Mouse (Mus musculus): ENCODE measurements at regions not wholly inside any gene's neighbourhood (a gene's known extent, or its start where the extent isn't known, plus 50 kb on each side); places are given as distances from the start of the nearest gene placed in this dataset.

GRCm38 (mm10) chr2:61288246-61288645 is 290.1 kb upstream of the Tank start:
- Histone ChIP-seq H3K4me2 (no peak overlapping the region), H3K4me3 (replicated peaks) (no peak overlapping the region), H3K4me1 (replicated peaks) (no peaks in the 10 kb centered on the region), H3K27ac (replicated peaks) (no peak overlapping the region), H3K9me3 (replicated peaks) (no peaks in the 10 kb centered on the region), H3K36me3 (replicated peaks) (no peaks in the 10 kb centered on the region), H3K27me3 (no peaks in the 10 kb centered on the region), H3K9ac (no peak overlapping the region)
- ATAC-seq (ENCODE audit: insufficient read depth): no peak
- WGBS (ENCODE audit: insufficient replicate concordance): 45% methylated on average over 2 of the region's 2 CpGs

GRCm38 (mm10) chr2:61284706-61285105 is 293.7 kb upstream of the Tank start:
- no peaks in the 10 kb centered on the region for H3K9me3 ChIP-seq (replicated peaks)
- WGBS (ENCODE audit: insufficient replicate concordance): 59% methylated on average over 6 of the region's 6 CpGs
- H3K9ac ChIP-seq: no peak overlapping the region
- H3K27me3 ChIP-seq: no peaks in the 10 kb centered on the region
- H3K36me3 ChIP-seq (replicated peaks): no peaks in the 10 kb centered on the region
- no peak overlapping the region for H3K27ac ChIP-seq (replicated peaks)
- H3K4me2 ChIP-seq: no peak overlapping the region
- no peak overlapping the region for H3K4me3 ChIP-seq (replicated peaks)
- ATAC-seq (ENCODE audit: insufficient read depth): no peak
- no peaks in the 10 kb centered on the region for H3K4me1 ChIP-seq (replicated peaks)

- Histone ChIP-seq H3K4me3 (replicated peaks) (no peak overlapping the region), H3K4me2 (no peak overlapping the region), H3K4me1 (replicated peaks) (no peaks in the 10 kb centered on the region), H3K27ac (replicated peaks) (no peak overlapping the region), H3K9me3 (replicated peaks) (no peaks in the 10 kb centered on the region), H3K27me3 (no peaks in the 10 kb centered on the region), H3K9ac (no peak overlapping the region), H3K36me3 (replicated peaks) (no peaks in the 10 kb centered on the region)
- 61% methylated on average over 9 of the region's 9 CpGs for WGBS (ENCODE audit: insufficient replicate concordance)
- no peak for ATAC-seq (ENCODE audit: insufficient read depth)
Measured at GRCm38 (mm10) chr2:61283829-61284601, 294.4 kb upstream of the Tank start.

GRCm38 (mm10) chr2:61272721-61273120 is 305.7 kb upstream of the Tank start:
- H3K9me3 ChIP-seq (replicated peaks): no peaks in the 10 kb centered on the region
- no peak overlapping the region for H3K9ac ChIP-seq
- H3K4me2 ChIP-seq: no peak overlapping the region
- H3K27ac ChIP-seq (replicated peaks): no peak overlapping the region
- H3K4me3 ChIP-seq (replicated peaks): no peak overlapping the region
- H3K4me1 ChIP-seq (replicated peaks): no peaks in the 10 kb centered on the region
- H3K36me3 ChIP-seq (replicated peaks): no peaks in the 10 kb centered on the region
- ATAC-seq (ENCODE audit: insufficient read depth): no peak
- 60% methylated on average over 5 of the region's 5 CpGs for WGBS (ENCODE audit: insufficient replicate concordance)
- no peaks in the 10 kb centered on the region for H3K27me3 ChIP-seq

GRCm38 (mm10) chr2:61267706-61268105 is 304.7 kb upstream of the Rbms1 start:
- H3K4me1 ChIP-seq (replicated peaks): no peaks in the 10 kb centered on the region
- H3K27me3 ChIP-seq: no peaks in the 10 kb centered on the region
- H3K36me3 ChIP-seq (replicated peaks): no peaks in the 10 kb centered on the region
- 67% methylated on average over 3 of the region's 3 CpGs for WGBS (ENCODE audit: insufficient replicate concordance)
- H3K27ac ChIP-seq (replicated peaks): no peak overlapping the region
- no peak overlapping the region for H3K4me3 ChIP-seq (replicated peaks)
- H3K9me3 ChIP-seq (replicated peaks): no peaks in the 10 kb centered on the region
- ATAC-seq (ENCODE audit: insufficient read depth): no peak
- no peak overlapping the region for H3K9ac ChIP-seq
- H3K4me2 ChIP-seq: no peak overlapping the region

DNA sequence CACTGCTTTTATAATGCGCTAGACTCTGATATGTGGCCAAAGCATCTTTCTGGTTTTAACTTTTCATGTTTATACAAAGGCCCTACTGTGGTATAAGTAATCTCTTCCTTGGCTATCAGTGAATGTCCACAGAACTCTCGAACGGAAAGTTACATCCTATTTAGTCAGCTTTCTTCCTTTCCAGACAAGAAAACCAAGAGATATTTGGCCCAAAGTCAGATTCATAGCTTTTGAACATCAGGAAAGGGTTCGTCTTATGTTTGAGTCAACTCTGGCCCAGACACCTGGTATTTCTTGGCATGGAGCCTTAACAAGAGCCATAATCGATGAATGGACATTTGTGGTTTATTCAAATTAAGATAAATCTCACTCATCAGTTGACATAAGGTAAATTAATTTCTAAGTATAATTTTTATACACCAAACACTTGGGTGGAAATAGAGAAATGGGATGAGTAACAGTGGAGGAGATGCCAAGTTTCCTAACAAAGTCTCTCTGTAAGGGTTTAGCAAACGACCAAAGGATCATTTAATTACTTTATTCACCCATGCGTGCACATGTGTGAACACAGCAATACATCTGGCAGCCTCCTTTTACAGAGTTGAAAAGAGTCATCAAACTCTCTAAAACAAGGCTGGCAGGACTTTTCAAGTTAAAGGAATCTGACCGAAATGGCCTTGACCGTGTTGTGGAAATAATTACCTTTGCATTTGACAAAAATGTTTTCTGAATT is 287.2 kb upstream of the Rbms1 start:
- no peak overlapping the region for H3K9ac ChIP-seq
- no peak overlapping the region for H3K27ac ChIP-seq (replicated peaks)
- H3K4me2 ChIP-seq: no peak overlapping the region
- no peak for ATAC-seq (ENCODE audit: insufficient read depth)
- H3K36me3 ChIP-seq (replicated peaks): no peaks in the 10 kb centered on the region
- H3K4me3 ChIP-seq (replicated peaks): no peak overlapping the region
- no peaks in the 10 kb centered on the region for H3K4me1 ChIP-seq (replicated peaks)
- WGBS (ENCODE audit: insufficient replicate concordance): 62% methylated on average over 9 of the region's 9 CpGs
- H3K9me3 ChIP-seq (replicated peaks): no peaks in the 10 kb centered on the region
- no peaks in the 10 kb centered on the region for H3K27me3 ChIP-seq

- Histone ChIP-seq H3K36me3 (replicated peaks) (no peaks in the 10 kb centered on the region), H3K27me3 (no peaks in the 10 kb centered on the region), H3K9me3 (replicated peaks) (no peaks in the 10 kb centered on the region), H3K4me2 (no peak overlapping the region), H3K27ac (replicated peaks) (no peak overlapping the region), H3K9ac (no peak overlapping the region), H3K4me3 (replicated peaks) (no peak overlapping the region), H3K4me1 (replicated peaks) (no peaks in the 10 kb centered on the region)
- 67% methylated on average over 4 of the region's 4 CpGs for WGBS (ENCODE audit: insufficient replicate concordance)
- ATAC-seq (ENCODE audit: insufficient read depth): no peak
Measured at GRCm38 (mm10) chr2:61247956-61248355, 285.0 kb upstream of the Rbms1 start.

- H3K4me1 ChIP-seq (replicated peaks): no peaks in the 10 kb centered on the region
- H3K36me3 ChIP-seq (replicated peaks): no peaks in the 10 kb centered on the region
- no peak overlapping the region for H3K4me3 ChIP-seq (replicated peaks)
- no peak overlapping the region for H3K27ac ChIP-seq (replicated peaks)
- no peak overlapping the region for H3K9ac ChIP-seq
- WGBS (ENCODE audit: insufficient replicate concordance): 72% methylated on average over 2 of the region's 2 CpGs
- ATAC-seq (ENCODE audit: insufficient read depth): no peak
- H3K9me3 ChIP-seq (replicated peaks): no peaks in the 10 kb centered on the region
- H3K27me3 ChIP-seq: no peaks in the 10 kb centered on the region
- no peak overlapping the region for H3K4me2 ChIP-seq
Measured at GRCm38 (mm10) chr2:61247336-61247735, 284.3 kb upstream of the Rbms1 start.

GRCm38 (mm10) chr2:61246691-61247258 is 283.8 kb upstream of the Rbms1 start:
- Histone ChIP-seq H3K4me1 (replicated peaks) (no peaks in the 10 kb centered on the region), H3K4me2 (no peak overlapping the region), H3K27me3 (no peaks in the 10 kb centered on the region), H3K4me3 (replicated peaks) (no peak overlapping the region), H3K9ac (no peak overlapping the region), H3K27ac (replicated peaks) (no peak overlapping the region), H3K36me3 (replicated peaks) (no peaks in the 10 kb centered on the region), H3K9me3 (replicated peaks) (no peaks in the 10 kb centered on the region)
- 16% methylated on average over 3 of the region's 3 CpGs for WGBS (ENCODE audit: insufficient replicate concordance)
- ATAC-seq (ENCODE audit: insufficient read depth): no peak

GRCm38 (mm10) chr2:61245526-61245925 is 282.5 kb upstream of the Rbms1 start:
- ATAC-seq (ENCODE audit: insufficient read depth): no peak
- Histone ChIP-seq H3K4me3 (replicated peaks) (no peak overlapping the region), H3K9ac (no peak overlapping the region)

DNA sequence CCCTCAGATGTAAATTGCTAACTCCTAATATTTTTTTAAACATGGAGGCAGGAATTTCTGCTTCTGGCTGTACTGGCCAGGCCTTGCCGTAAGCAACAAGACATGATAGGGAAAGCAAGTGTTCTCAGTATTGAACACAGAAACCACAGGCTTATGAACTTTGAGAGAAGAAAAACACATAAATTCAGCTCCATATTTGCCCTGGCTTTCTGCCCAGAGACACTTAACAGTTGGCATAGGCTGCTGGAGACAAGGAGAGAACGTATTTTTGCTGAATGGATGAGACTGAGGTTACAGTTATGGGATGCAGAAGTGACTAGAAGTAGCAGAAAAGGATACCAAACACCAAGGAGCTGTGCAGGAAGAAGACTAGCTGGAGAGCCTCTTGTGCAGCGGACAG is 258.7 kb upstream of the Rbms1 start:
- ATAC-seq (ENCODE audit: insufficient read depth): no peak
- Histone ChIP-seq H3K27ac (replicated peaks) (no peak overlapping the region), H3K9ac (no peak overlapping the region), H3K4me2 (no peak overlapping the region), H3K4me3 (replicated peaks) (no peak overlapping the region), H3K27me3 (no peaks in the 10 kb centered on the region), H3K9me3 (replicated peaks) (no peaks in the 10 kb centered on the region), H3K36me3 (replicated peaks) (no peaks in the 10 kb centered on the region), H3K4me1 (replicated peaks) (no peaks in the 10 kb centered on the region)
- 65% methylated on average over 3 of the region's 3 CpGs for WGBS (ENCODE audit: insufficient replicate concordance)

More at GRCm38 (mm10) chr2:61245526-61245925, 282.5 kb upstream of the Rbms1 start:
- Histone ChIP-seq H3K27me3 (no peaks in the 10 kb centered on the region), H3K4me2 (no peak overlapping the region), H3K36me3 (replicated peaks) (no peaks in the 10 kb centered on the region), H3K27ac (replicated peaks) (no peak overlapping the region), H3K9me3 (replicated peaks) (no peaks in the 10 kb centered on the region), H3K4me1 (replicated peaks) (no peaks in the 10 kb centered on the region)
- WGBS (ENCODE audit: insufficient replicate concordance): 69% methylated on average over 7 of the region's 7 CpGs
